Mouse (Mus musculus) erythroblast, embryonic 14.5 days (primary cell): ENCODE measurements around the gene Ntm.

Source experiments
- GATA1 ChIP-seq: IDR thresholded peaks from 2 replicates; pipeline ENCODE4 v1.6.1; 2012; ENCODE audit warnings: low read length, inconsistent platforms, mixed read lengths
- TAL1 ChIP-seq: IDR thresholded peaks from 3 replicates; pipeline ENCODE4 v1.6.1; 2012; ENCODE audit warnings: low read length, inconsistent platforms, mixed read lengths

DNA sequence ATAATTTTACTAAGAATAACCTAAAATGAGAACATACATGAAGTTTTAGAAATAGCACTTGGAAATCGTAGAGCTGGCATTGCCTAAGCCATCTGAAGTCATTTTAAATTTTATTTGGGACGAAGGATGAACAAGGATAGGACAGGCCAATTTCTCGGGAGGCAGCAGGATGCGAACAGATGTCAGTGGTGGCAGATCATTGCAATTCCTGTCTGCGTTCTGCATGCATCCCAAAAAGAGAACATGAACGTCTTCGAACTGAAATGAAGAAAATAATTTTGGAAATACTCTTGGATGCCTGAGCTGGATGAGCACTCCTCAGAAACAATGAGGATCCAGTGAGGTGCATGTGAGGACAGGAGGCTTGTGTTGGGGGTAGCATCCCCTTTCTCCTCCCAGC, 506.9 kb downstream of the Ntm start:
- no peak for TF ChIP-seq GATA1
- no peak for TF ChIP-seq TAL1
